Mouse (Mus musculus): ENCODE data around the gene Glipr1l3.

- TF ChIP-seq POLR2A (IDR thresholded peaks at IDR 0.05; ENCODE audit: borderline replicate concordance, extremely low read depth, low read depth, low read length), result no peak
- no peak for TF ChIP-seq CTCF (IDR thresholded peaks at IDR 0.05; ENCODE audit: insufficient read depth, low read length)
Observed at GRCm38 (mm10) chr10:112163168-112163766, 3.1 kb upstream of the Glipr1l3 start, which contains the start of gene Caps2.

Measured in lung, adult 2 months (tissue).